Mouse (Mus musculus): ENCODE measurements around the gene Elfn2. TPM values are rescaled to one million over a fixed set of nuclear protein-coding genes. Genes with fewer than 3 reads are reported as not detected.

Gene Elfn2
- polyA plus RNA-seq, 1 experiment = 20.6 TPM

GRCm38 (mm10) chr15:78754144-78754543 lies 35.6 kb upstream of the Elfn2 start:
- 80% methylated on average over 5 of the region's 5 CpGs for WGBS
- Histone ChIP-seq H3K4me3 (replicated peaks; ENCODE audit: insufficient read depth, low read depth, low read length) (no peak overlapping the region), H3K27ac (ENCODE audit: insufficient read depth, low read length) (no peak overlapping the region), H3K4me1 (ENCODE audit: control insufficient read depth, insufficient read depth, low read length) (no peaks in the 10 kb centered on the region), H3K27me3 (ENCODE audit: control insufficient read depth, insufficient read depth, low read length) (no peaks in the 10 kb centered on the region)
- TF ChIP-seq CTCF (IDR thresholded peaks at IDR 0.05; ENCODE audit: borderline replicate concordance, insufficient read depth, low read depth, low read length) (no peak), POLR2A (IDR thresholded peaks at IDR 0.05; ENCODE audit: borderline replicate concordance, insufficient read depth, low read length) (no peak)
- DNase-seq = no peak

GRCm38 (mm10) chr15:78752991-78753390 lies 34.4 kb upstream of the Elfn2 start:
- no peak for DNase-seq
- TF ChIP-seq POLR2A (IDR thresholded peaks at IDR 0.05; ENCODE audit: borderline replicate concordance, insufficient read depth, low read length) (no peak), CTCF (IDR thresholded peaks at IDR 0.05; ENCODE audit: borderline replicate concordance, insufficient read depth, low read depth, low read length) (no peak)

GRCm38 (mm10) chr15:78750608-78751350 lies 32.2 kb upstream of the Elfn2 start:
- no peak for DNase-seq
- WGBS = 54% methylated on average over 6 of the region's 6 CpGs
- no peak for TF ChIP-seq CTCF (IDR thresholded peaks at IDR 0.05; ENCODE audit: borderline replicate concordance, insufficient read depth, low read depth, low read length)
- TF ChIP-seq POLR2A (IDR thresholded peaks at IDR 0.05; ENCODE audit: borderline replicate concordance, insufficient read depth, low read length) = no peak
- H3K27me3 ChIP-seq (ENCODE audit: control insufficient read depth, insufficient read depth, low read length) = no peaks in the 10 kb centered on the region
- no peak overlapping the region for H3K27ac ChIP-seq (ENCODE audit: insufficient read depth, low read length)
- no peak overlapping the region for H3K4me3 ChIP-seq (replicated peaks; ENCODE audit: insufficient read depth, low read depth, low read length)
- no peaks in the 10 kb centered on the region for H3K4me1 ChIP-seq (ENCODE audit: control insufficient read depth, insufficient read depth, low read length)

More at GRCm38 (mm10) chr15:78752991-78753390, 34.4 kb upstream of the Elfn2 start:
- H3K27ac ChIP-seq (ENCODE audit: insufficient read depth, low read length) = no peak overlapping the region
- no peaks in the 10 kb centered on the region for H3K4me1 ChIP-seq (ENCODE audit: control insufficient read depth, insufficient read depth, low read length)
- no peaks in the 10 kb centered on the region for H3K27me3 ChIP-seq (ENCODE audit: control insufficient read depth, insufficient read depth, low read length)
- H3K4me3 ChIP-seq (replicated peaks; ENCODE audit: insufficient read depth, low read depth, low read length) = no peak overlapping the region

- Histone ChIP-seq H3K4me3 (replicated peaks; ENCODE audit: insufficient read depth, low read depth, low read length) (no peak overlapping the region), H3K27me3 (ENCODE audit: control insufficient read depth, insufficient read depth, low read length) (no peaks in the 10 kb centered on the region), H3K27ac (ENCODE audit: insufficient read depth, low read length) (no peak overlapping the region), H3K4me1 (ENCODE audit: control insufficient read depth, insufficient read depth, low read length) (no peaks in the 10 kb centered on the region)
- no peak for DNase-seq
- TF ChIP-seq CTCF (IDR thresholded peaks at IDR 0.05; ENCODE audit: borderline replicate concordance, insufficient read depth, low read depth, low read length) = no peak
- TF ChIP-seq POLR2A (IDR thresholded peaks at IDR 0.05; ENCODE audit: borderline replicate concordance, insufficient read depth, low read length) = no peak
- 73% methylated on average over 5 of the region's 5 CpGs for WGBS
Measured at GRCm38 (mm10) chr15:78749855-78750254, 31.3 kb upstream of the Elfn2 start.

GRCm38 (mm10) chr15:78744206-78744605 lies 25.6 kb upstream of the Elfn2 start:
- Histone ChIP-seq H3K27me3 (ENCODE audit: control insufficient read depth, insufficient read depth, low read length) (no peaks in the 10 kb centered on the region), H3K27ac (ENCODE audit: insufficient read depth, low read length) (no peak overlapping the region), H3K4me1 (ENCODE audit: control insufficient read depth, insufficient read depth, low read length) (no peaks in the 10 kb centered on the region), H3K4me3 (replicated peaks; ENCODE audit: insufficient read depth, low read depth, low read length) (no peak overlapping the region)
- whole genome bisulfite sequencing = 7% methylated on average over 5 of the region's 5 CpGs
- DNase-seq = peak; percentile 22 to 63
- TF ChIP-seq POLR2A (IDR thresholded peaks at IDR 0.05; ENCODE audit: borderline replicate concordance, insufficient read depth, low read length) = no peak
- TF ChIP-seq CTCF (IDR thresholded peaks at IDR 0.05; ENCODE audit: borderline replicate concordance, insufficient read depth, low read depth, low read length) = peak; percentile 86

- no peak for TF ChIP-seq CTCF (IDR thresholded peaks at IDR 0.05; ENCODE audit: borderline replicate concordance, insufficient read depth, low read depth, low read length)
- TF ChIP-seq POLR2A (IDR thresholded peaks at IDR 0.05; ENCODE audit: borderline replicate concordance, insufficient read depth, low read length) = no peak
- Histone ChIP-seq H3K4me1 (ENCODE audit: control insufficient read depth, insufficient read depth, low read length) (no peaks in the 10 kb centered on the region), H3K4me3 (replicated peaks; ENCODE audit: insufficient read depth, low read depth, low read length) (no peak overlapping the region), H3K27ac (ENCODE audit: insufficient read depth, low read length) (no peak overlapping the region), H3K27me3 (ENCODE audit: control insufficient read depth, insufficient read depth, low read length) (no peaks in the 10 kb centered on the region)
- no peak for DNase-seq
- WGBS = 72% methylated on average over 10 of the region's 10 CpGs
Measured at GRCm38 (mm10) chr15:78742831-78743230, 24.3 kb upstream of the Elfn2 start.

- TF ChIP-seq CTCF (IDR thresholded peaks at IDR 0.05; ENCODE audit: borderline replicate concordance, insufficient read depth, low read depth, low read length) (no peak), POLR2A (IDR thresholded peaks at IDR 0.05; ENCODE audit: borderline replicate concordance, insufficient read depth, low read length) (no peak)
- H3K4me3 ChIP-seq (replicated peaks; ENCODE audit: insufficient read depth, low read depth, low read length) = no peak overlapping the region
- H3K27ac ChIP-seq (ENCODE audit: insufficient read depth, low read length) = no peak overlapping the region
- 70% methylated on average over 12 of the region's 12 CpGs for WGBS
- no peaks in the 10 kb centered on the region for H3K4me1 ChIP-seq (ENCODE audit: control insufficient read depth, insufficient read depth, low read length)
- H3K27me3 ChIP-seq (ENCODE audit: control insufficient read depth, insufficient read depth, low read length) = no peaks in the 10 kb centered on the region
- no peak for DNase-seq
Measured at GRCm38 (mm10) chr15:78740662-78741061, 22.1 kb upstream of the Elfn2 start.

- Histone ChIP-seq H3K27me3 (ENCODE audit: control insufficient read depth, insufficient read depth, low read length) (no peaks in the 10 kb centered on the region), H3K27ac (ENCODE audit: insufficient read depth, low read length) (no peak overlapping the region), H3K4me1 (ENCODE audit: control insufficient read depth, insufficient read depth, low read length) (no peaks in the 10 kb centered on the region), H3K4me3 (replicated peaks; ENCODE audit: insufficient read depth, low read depth, low read length) (no peak overlapping the region)
- 45% methylated on average over 6 of the region's 6 CpGs for WGBS
- TF ChIP-seq POLR2A (IDR thresholded peaks at IDR 0.05; ENCODE audit: borderline replicate concordance, insufficient read depth, low read length) (no peak), CTCF (IDR thresholded peaks at IDR 0.05; ENCODE audit: borderline replicate concordance, insufficient read depth, low read depth, low read length) (no peak)
- no peak for DNase-seq
Measured at GRCm38 (mm10) chr15:78737146-78737545, 18.6 kb upstream of the Elfn2 start.
